Mouse (Mus musculus) myocyte (in vitro differentiated cells): Measurements from ENCODE around the gene Snai1.

Experiments
- E2F4 ChIP-seq: IDR thresholded peaks from one replicate; pipeline ENCODE4 v1.6.1; 2011; ENCODE audit warnings: mild to moderate bottlenecking, control low read depth, moderate library complexity; ENCODE audit not compliant: insufficient read depth
- MAX ChIP-seq: IDR thresholded peaks from one replicate; pipeline ENCODE4 v1.6.1; 2011; ENCODE audit warnings: low read depth, mild to moderate bottlenecking, control low read depth
- POLR2A ChIP-seq: IDR thresholded peaks from one replicate; pipeline ENCODE4 v1.6.1; 2011; ENCODE audit warnings: low read depth, mild to moderate bottlenecking, control low read depth, moderate library complexity; ENCODE audit not compliant: insufficient read length
- POLR2AphosphoS2 ChIP-seq: IDR thresholded peaks from one replicate; pipeline ENCODE4 v1.6.1; 2011; ENCODE audit warnings: low read depth, control low read depth; ENCODE audit not compliant: insufficient read length

DNA sequence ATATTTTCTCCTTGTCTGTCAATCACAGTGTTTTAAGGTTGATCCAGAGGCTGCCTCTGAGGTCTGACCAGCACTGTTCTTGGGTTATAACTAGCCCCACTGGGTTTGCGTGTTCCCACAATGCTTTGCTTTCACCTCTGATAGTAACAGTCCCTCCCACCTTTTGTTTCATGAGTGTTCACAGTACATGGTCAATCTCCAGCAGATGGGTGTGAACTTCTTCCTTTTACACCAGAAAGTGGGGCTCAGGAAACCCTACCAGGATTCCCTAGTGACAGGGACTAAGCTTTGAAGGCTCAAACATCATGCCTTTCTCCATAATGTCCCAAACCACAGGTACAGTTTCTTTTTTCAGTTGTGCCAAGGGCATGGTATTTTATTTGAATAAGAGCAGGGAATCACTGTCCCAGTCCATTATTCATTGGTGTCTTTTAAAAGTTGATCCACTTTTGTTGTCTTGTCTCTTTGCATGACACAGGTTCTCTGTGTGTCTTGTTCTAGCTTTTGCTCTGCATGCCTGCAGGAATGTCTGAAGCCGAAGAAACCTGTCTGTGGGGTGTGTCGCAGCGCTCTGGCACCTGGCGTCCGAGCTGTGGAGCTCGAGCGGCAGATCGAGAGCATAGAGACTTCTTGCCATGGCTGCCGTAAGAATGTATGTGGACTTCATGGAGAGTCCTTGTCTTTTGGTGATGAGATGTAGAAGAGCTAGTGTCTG is 31.3 kb upstream of the Snai1 start:
- TF ChIP-seq E2F4 (no peak), POLR2A (no peak), POLR2AphosphoS2 (no peak), MAX (no peak)
